Mouse (Mus musculus): ENCODE measurements around the gene Cpne5. TPM values are rescaled to one million over a fixed set of nuclear protein-coding genes. Genes with fewer than 3 reads are reported as not detected.

Cpne5 gene
- polyA plus RNA-seq (2014; fragmentation: Illumina TruSeq; extraction: RNeasy Lipid Tissue Mini Kit (QIAGEN cat#74804); ENCODE audit: low read depth, low replicate concordance): not detected

GRCm38 (mm10) chr17:29237772-29238420 lies at the start of gene Cpne5:
Cpne5 (minus strand) TSS chr17:29238167.

GRCm38 (mm10) chr17:29268682-29269348 lies 30.8 kb upstream of the Cpne5 start, which contains the start of gene BC004004:
BC004004 (plus strand) TSS chr17:29268788.

GRCm38 (mm10) chr17:29263840-29264633 lies 26.1 kb upstream of the Cpne5 start, which contains the start of gene Ppil1:
Ppil1 (minus strand) TSS chr17:29264186.

GRCm38 (mm10) chr17:29113591-29114352 lies 124.2 kb downstream of the Cpne5 start, which contains the start of gene Rab44:
Rab44 (plus strand) TSS chr17:29114145.

Other genes starting within 250 kb of the Cpne5 start
- gene Stk38, start 230.2 kb downstream of the Cpne5 start, polyA plus RNA-seq (2014; fragmentation: Illumina TruSeq; extraction: RNeasy Lipid Tissue Mini Kit (QIAGEN cat#74804); ENCODE audit: low read depth, low replicate concordance): 94.6 TPM
- gene Srsf3, start 205.5 kb downstream of the Cpne5 start, polyA plus RNA-seq (2014; fragmentation: Illumina TruSeq; extraction: RNeasy Lipid Tissue Mini Kit (QIAGEN cat#74804); ENCODE audit: low read depth, low replicate concordance): 414 TPM
- 46.2 TPM for gene Cdkn1a, start 147.2 kb downstream of the Cpne5 start, polyA plus RNA-seq (2014; fragmentation: Illumina TruSeq; extraction: RNeasy Lipid Tissue Mini Kit (QIAGEN cat#74804); ENCODE audit: low read depth, low replicate concordance)
- gene Rab44, start 124.0 kb downstream of the Cpne5 start, polyA plus RNA-seq (2014; fragmentation: Illumina TruSeq; extraction: RNeasy Lipid Tissue Mini Kit (QIAGEN cat#74804); ENCODE audit: low read depth, low replicate concordance): not detected
- 13.9 TPM for gene Ppil1, start 26.0 kb upstream of the Cpne5 start, polyA plus RNA-seq (2014; fragmentation: Illumina TruSeq; extraction: RNeasy Lipid Tissue Mini Kit (QIAGEN cat#74804); ENCODE audit: low read depth, low replicate concordance)
- 103 TPM for gene BC004004, start 30.6 kb upstream of the Cpne5 start, polyA plus RNA-seq (2014; fragmentation: Illumina TruSeq; extraction: RNeasy Lipid Tissue Mini Kit (QIAGEN cat#74804); ENCODE audit: low read depth, low replicate concordance)
- not detected for gene Pi16, start 79.5 kb upstream of the Cpne5 start, polyA plus RNA-seq (2014; fragmentation: Illumina TruSeq; extraction: RNeasy Lipid Tissue Mini Kit (QIAGEN cat#74804); ENCODE audit: low read depth, low replicate concordance)
- gene Mtch1, start 109.8 kb upstream of the Cpne5 start, polyA plus RNA-seq (2014; fragmentation: Illumina TruSeq; extraction: RNeasy Lipid Tissue Mini Kit (QIAGEN cat#74804); ENCODE audit: low read depth, low replicate concordance): 8.9 TPM
- not detected for gene Fgd2, start 122.7 kb upstream of the Cpne5 start, polyA plus RNA-seq (2014; fragmentation: Illumina TruSeq; extraction: RNeasy Lipid Tissue Mini Kit (QIAGEN cat#74804); ENCODE audit: low read depth, low replicate concordance)

Data from adrenal gland, adult 10 weeks (tissue).